Mouse (Mus musculus): ENCODE measurements around the gene Adm. TPM values are rescaled to one million over a fixed set of nuclear protein-coding genes. Genes with fewer than 3 reads are reported as not detected.
A peak's percentile ranks its signal among the peaks of the same experiment; 100 is the strongest.

Gene Adm
- polyA plus RNA-seq, 1 experiment from 2014 or later, result 10.9 TPM

DNA sequence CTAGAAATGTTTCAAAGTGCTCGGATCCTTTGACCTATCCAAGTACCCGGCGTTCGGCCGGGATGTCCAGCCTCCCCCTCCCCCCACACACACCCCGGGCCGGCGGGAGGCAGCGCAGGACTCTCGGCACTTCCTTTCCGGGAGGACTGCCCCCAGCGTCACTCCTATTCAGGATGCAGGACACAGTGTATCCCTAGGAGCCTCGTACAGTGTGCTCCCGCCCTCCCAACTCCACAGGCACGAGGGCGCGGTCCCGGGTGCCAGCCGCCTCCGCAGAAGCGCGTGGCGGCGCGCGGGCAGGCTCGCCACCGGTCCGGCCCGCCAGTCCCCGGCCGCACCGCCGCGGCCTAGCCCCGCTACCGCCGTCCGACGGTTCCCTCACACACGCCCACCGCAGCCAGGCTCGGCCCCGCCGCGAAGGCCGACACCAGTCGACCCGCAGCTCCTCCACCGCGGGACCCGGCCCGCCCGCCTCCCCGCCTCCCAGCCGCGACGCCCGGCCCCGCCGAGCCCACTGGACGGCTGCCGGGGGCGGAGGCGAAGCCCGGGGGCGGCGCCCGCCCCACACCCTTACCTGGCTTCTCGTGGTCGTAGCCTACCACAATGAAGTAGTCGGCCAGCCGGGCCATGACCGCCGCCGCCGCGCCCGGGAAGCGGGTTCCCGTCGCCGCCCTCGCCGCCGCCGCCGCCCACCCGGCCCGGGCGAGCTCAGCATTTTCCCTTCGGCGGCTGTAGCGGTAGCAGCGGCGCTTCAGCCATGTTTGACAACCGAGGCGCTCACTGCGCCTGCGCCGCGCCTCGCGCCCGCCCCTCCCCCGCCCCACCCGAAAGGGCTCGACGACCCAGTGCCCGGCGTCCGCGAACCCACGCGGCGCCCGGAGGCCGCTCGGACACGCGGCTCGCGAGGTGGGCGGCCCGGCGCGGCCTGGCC is 13.1 kb upstream of the Adm start, which contains the start of gene Sbf2:
Gene Sbf2, minus strand, starts transcription at position 790 of the 931 bp plus-strand sequence.
- ATAC-seq (ENCODE audit: insufficient number of reproducible peaks, low FRiP score), result peak; percentile 91
- peak within 1 kb of the TSS; percentile 78 for H3K4me2 ChIP-seq
- peak within 1 kb of the TSS; percentile 94 for H3K4me3 ChIP-seq
- under 1% methylated on average over 112 of the region's 127 CpGs for WGBS
- peak within 1 kb of the TSS; percentile 95 for H3K9ac ChIP-seq
- peak within 1 kb of the TSS; percentile 97 for H3K27ac ChIP-seq (ENCODE audit: poor library complexity, severe bottlenecking)
- peaks cover 35% of the 10 kb centered on the region for H3K4me1 ChIP-seq (replicated peaks)
- H3K9me3 ChIP-seq (replicated peaks), result no peaks in the 10 kb centered on the region
- no peaks in the 10 kb centered on the region for H3K36me3 ChIP-seq
- H3K27me3 ChIP-seq (replicated peaks), result no peaks in the 10 kb centered on the region

DNA sequence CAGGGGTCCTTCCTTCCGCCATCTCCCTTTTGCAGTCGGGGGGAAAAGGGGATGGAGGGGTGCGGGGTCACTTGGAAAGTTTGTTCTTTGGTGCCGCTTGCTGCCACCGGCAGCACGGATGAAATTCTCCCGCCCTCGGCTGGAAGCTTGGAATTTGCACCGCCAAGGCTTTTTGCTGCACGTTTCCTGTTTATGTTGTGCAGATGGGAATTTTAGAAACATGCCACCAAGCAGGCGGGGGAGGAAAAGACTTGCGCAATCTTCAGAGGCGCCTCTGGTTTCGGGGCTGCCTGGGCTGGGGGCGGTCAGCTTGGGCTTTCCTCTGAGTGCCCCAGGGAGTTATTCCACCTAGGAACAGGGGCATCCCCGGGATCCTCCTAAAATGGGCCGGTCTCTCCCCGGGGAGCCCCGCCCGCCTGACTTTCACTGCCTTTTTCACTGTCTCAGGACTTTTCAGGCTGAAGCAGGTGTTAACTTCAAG is 12.3 kb upstream of the Adm start:
- under 1% methylated on average over 20 of the region's 20 CpGs for WGBS
- peak overlapping the region; percentile 95 for H3K9ac ChIP-seq
- peak overlapping the region; percentile 94 for H3K4me3 ChIP-seq
- no peak for ATAC-seq (ENCODE audit: insufficient number of reproducible peaks, low FRiP score)
- H3K4me2 ChIP-seq, result peak overlapping the region; percentile 78
- H3K4me1 ChIP-seq (replicated peaks), result peaks cover 43% of the 10 kb centered on the region
- H3K36me3 ChIP-seq, result no peaks in the 10 kb centered on the region
- peak overlapping the region; percentile 97 for H3K27ac ChIP-seq (ENCODE audit: poor library complexity, severe bottlenecking)
- H3K9me3 ChIP-seq (replicated peaks), result no peaks in the 10 kb centered on the region
- 0 out of 2 replicates have a peak, but pooled peaks cover 3% of the 10 kb centered on the region for H3K27me3 ChIP-seq (replicated peaks)

DNA sequence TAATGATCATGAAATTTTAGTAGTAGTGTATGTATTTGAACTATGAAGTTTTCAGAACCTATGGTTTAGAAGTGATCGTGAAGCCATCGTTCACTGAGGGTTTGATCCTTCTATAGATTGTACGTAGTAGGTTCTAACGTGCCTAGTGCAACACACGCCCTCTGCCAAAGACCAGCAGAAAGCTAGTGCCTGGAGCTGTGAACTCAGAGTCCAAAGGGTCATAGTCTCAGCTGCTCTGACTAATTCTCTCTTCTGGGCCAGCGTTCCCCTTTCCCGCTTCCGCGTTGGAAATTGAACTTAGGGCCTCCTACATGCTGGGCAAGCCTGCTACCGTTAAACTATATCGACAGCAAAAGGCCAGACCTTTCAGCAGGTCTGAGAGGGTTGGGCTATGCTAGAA is 11.7 kb upstream of the Adm start:
- ATAC-seq (ENCODE audit: insufficient number of reproducible peaks, low FRiP score), result no peak
- Histone ChIP-seq H3K36me3 (no peaks in the 10 kb centered on the region), H3K4me3 (peak overlapping the region; percentile 94), H3K9me3 (replicated peaks) (no peaks in the 10 kb centered on the region), H3K27me3 (replicated peaks) (0 out of 2 replicates have a peak, but pooled peaks cover 7% of the 10 kb centered on the region), H3K4me1 (replicated peaks) (peaks cover 47% of the 10 kb centered on the region), H3K9ac (peak overlapping the region; percentile 34; the same call in 1 of the 2 replicates), H3K27ac (ENCODE audit: poor library complexity, severe bottlenecking) (no peak overlapping the region), H3K4me2 (peak overlapping the region; percentile 78)
- 15% methylated on average over 11 of the region's 11 CpGs for WGBS

DNA sequence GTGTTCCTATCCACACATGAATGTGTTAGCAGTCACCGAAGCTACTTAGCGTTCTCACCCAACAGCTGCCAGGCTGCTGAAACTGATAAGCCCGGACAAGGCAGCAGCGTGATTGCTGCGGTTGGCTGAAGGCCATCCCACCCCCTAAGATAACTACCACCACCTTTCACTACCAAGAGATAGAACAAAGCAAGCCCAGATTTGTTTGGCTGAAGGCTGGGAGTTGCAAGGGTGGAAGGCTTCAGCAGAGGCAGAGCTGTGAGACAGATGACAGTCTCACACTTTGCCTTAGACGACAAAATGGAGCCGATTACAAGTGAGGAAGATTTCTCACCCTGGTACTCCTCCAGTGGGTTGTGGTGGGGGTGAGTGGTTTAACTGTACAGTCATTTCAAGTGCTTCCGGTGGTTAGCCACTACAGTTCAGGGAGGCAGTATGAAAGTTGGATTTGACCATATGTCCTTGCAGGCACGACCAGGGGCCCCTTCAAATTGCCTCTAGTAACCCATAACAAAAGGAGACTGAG is 8.3 kb upstream of the Adm start:
- peaks cover 25% of the 10 kb centered on the region for H3K4me1 ChIP-seq (replicated peaks)
- 0 out of 2 replicates have a peak overlapping the region, but pooled peaks have one; percentile 10 for H3K9ac ChIP-seq
- H3K27me3 ChIP-seq (replicated peaks), result peaks cover 25% of the 10 kb centered on the region; the same call in 1 of the 2 replicates
- H3K9me3 ChIP-seq (replicated peaks), result no peaks in the 10 kb centered on the region
- WGBS, result 3% methylated on average over 9 of the region's 9 CpGs
- no peaks in the 10 kb centered on the region for H3K36me3 ChIP-seq
- peak; percentile 27; the same call in 1 of the 2 replicates for ATAC-seq (ENCODE audit: insufficient number of reproducible peaks, low FRiP score)
- H3K4me2 ChIP-seq, result peak overlapping the region; percentile 50
- no peak overlapping the region for H3K4me3 ChIP-seq
- peak overlapping the region; percentile 90 for H3K27ac ChIP-seq (ENCODE audit: poor library complexity, severe bottlenecking)

DNA sequence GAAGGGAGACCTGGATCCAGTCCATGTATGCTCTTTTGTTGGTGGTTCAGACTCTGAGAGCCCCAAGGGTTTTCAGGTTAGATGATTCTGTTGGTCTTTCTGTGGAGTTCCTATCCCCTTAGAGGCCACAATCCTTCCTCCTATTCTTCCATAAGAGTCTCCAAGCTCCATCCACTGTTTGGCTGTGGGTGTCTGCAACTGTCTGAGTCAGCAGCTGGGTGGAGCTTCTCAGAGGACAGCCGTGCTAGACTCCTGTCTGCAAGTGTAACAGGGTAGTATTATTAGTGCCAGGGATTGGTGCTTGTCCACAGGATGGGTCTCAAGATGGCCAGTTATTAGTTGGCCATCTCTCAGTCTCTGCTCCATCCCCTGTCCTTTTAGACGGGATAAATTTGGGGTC is 3.4 kb upstream of the Adm start:
- peaks cover 47% of the 10 kb centered on the region for H3K27me3 ChIP-seq (replicated peaks)
- H3K4me1 ChIP-seq (replicated peaks), result peaks cover 52% of the 10 kb centered on the region
- no peaks in the 10 kb centered on the region for H3K36me3 ChIP-seq
- H3K4me3 ChIP-seq, result no peak overlapping the region
- H3K27ac ChIP-seq (ENCODE audit: poor library complexity, severe bottlenecking), result no peak overlapping the region
- ATAC-seq (ENCODE audit: insufficient number of reproducible peaks, low FRiP score), result no peak
- H3K9ac ChIP-seq, result no peak overlapping the region
- H3K4me2 ChIP-seq, result no peak overlapping the region
- WGBS, result 37% methylated on average over 2 of the region's 2 CpGs
- no peaks in the 10 kb centered on the region for H3K9me3 ChIP-seq (replicated peaks)

DNA sequence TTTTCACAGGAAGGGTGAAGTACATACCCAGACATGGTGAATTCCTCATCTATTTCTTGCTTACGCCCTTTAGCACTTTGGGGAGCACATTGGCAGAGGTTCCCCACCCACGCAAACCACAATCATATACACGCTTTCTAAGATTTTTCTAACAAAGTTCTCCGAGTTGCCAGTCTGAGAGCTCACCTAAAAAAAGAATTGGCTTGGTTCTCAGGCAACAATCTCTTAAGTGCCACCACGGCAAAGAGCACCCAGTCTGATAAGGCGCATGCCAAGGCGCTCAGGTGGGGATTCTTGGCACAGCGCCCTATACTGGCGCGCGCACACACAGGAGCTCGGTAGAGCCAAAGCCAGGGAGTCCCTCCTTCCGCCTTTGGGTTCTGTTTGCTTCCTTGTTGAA is 2.5 kb upstream of the Adm start:
- no peak overlapping the region for H3K9ac ChIP-seq
- 77% methylated on average over 13 of the region's 13 CpGs for whole genome bisulfite sequencing
- no peak overlapping the region for H3K4me3 ChIP-seq
- H3K9me3 ChIP-seq (replicated peaks), result no peaks in the 10 kb centered on the region
- H3K36me3 ChIP-seq, result no peaks in the 10 kb centered on the region
- H3K27me3 ChIP-seq (replicated peaks), result peaks cover 52% of the 10 kb centered on the region
- no peak overlapping the region for H3K4me2 ChIP-seq
- no peak overlapping the region for H3K27ac ChIP-seq (ENCODE audit: poor library complexity, severe bottlenecking)
- no peak for ATAC-seq (ENCODE audit: insufficient number of reproducible peaks, low FRiP score)
- peaks cover 49% of the 10 kb centered on the region for H3K4me1 ChIP-seq (replicated peaks)

DNA sequence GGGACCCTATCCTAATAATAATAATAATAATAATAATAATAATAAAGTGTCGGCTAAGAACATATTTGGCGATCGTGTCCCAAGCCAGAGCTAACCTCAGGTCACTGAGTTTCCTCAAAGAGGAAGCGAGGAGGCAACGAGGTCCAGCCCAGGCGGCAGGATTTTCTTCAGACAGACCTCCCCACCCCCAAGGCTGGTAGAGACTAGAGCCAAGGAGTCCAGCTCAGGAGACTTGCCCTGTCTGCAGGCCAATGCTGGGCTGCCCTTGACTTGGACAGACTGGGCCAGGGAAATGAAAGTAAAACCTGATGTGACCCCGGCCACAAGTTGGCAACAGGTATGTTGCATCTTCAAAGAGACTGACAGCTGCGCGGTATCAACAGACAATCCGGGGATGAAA is 2.0 kb upstream of the Adm start:
- Histone ChIP-seq H3K4me3 (peak overlapping the region; percentile 37; the same call in 1 of the 2 replicates), H3K36me3 (no peaks in the 10 kb centered on the region), H3K4me1 (replicated peaks) (peaks cover 45% of the 10 kb centered on the region), H3K4me2 (peak overlapping the region; percentile 85), H3K27me3 (replicated peaks) (peaks cover 46% of the 10 kb centered on the region), H3K27ac (ENCODE audit: poor library complexity, severe bottlenecking) (no peak overlapping the region), H3K9me3 (replicated peaks) (no peaks in the 10 kb centered on the region), H3K9ac (0 out of 2 replicates have a peak overlapping the region, but pooled peaks have one; percentile 54)
- ATAC-seq (ENCODE audit: insufficient number of reproducible peaks, low FRiP score), result no peak
- 66% methylated on average over 10 of the region's 10 CpGs for WGBS

DNA sequence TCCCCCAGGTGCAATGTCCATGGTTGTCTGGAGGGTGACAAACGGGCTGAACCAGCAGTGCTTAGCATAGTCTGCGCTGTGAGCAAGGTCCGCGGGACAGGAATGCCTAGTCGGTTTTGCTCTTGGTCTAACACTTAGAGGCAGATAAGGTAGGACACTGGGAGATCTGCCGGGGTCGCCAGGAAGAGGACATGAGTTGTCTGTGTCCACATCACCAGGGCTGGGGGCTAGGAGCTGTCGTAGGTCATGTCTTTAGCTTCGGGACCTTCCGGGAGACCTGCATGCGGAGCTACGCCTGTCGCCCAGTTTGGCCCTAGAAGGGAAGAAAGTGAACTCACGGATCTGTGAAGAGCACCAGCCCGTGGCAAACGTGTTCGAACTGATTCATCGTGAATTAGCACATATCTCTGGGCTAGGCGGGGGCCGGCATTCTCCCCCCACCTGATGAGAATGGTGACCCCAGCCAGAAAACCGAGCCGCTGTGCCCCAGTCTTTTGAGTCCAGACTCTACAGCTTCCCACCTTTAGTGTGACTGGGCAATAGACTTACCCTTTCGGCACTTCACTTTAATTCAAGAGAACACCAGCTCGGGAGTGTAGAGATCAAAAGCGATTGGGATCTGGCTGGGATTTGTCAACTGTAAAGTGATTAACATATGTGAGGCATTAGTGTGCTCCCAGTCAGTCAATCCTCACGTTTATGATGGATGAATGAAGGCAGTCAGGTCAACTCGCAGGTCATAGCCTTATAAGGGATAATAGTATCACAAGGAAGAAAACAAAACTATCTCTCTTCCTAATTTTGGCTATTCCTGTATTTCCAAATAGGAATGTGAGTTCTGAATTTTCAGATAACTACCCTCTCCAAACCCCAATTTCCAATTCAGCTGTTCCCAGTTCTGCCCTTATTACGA is 1.0 kb upstream of the Adm start:
- Histone ChIP-seq H3K9ac (peak overlapping the region; percentile 72), H3K4me2 (peak overlapping the region; percentile 85)

DNA sequence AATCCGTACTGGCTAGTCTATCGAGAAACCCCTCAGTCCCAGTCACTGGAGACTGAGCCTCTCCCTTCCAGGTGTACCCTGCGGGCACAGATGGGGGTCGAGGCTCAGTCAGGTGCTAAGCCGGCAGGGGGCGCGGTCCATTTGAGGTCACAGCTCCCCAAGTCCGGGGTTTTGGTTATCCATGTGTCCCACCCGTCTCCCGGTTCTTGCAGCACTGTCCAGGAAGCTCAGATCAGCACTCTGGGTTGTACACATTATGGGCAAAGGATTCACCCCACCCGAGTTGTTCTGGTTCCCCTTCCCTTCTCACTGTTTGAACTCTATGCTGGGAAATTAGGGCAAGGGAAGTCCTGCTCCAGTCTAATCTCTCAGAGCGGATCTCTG is 370 bp upstream of the Adm start:
- Histone ChIP-seq H3K4me1 (replicated peaks) (peaks cover 43% of the 10 kb centered on the region), H3K9me3 (replicated peaks) (no peaks in the 10 kb centered on the region), H3K9ac (peak overlapping the region; percentile 72), H3K4me3 (peak overlapping the region; percentile 53), H3K36me3 (no peaks in the 10 kb centered on the region), H3K4me2 (peak overlapping the region; percentile 85), H3K27ac (ENCODE audit: poor library complexity, severe bottlenecking) (no peak overlapping the region), H3K27me3 (replicated peaks) (peaks cover 38% of the 10 kb centered on the region)
- WGBS, result 2% methylated on average over 12 of the region's 12 CpGs
- no peak for ATAC-seq (ENCODE audit: insufficient number of reproducible peaks, low FRiP score)

More for the DNA sequence above, 1.0 kb upstream of the Adm start:
- H3K27ac ChIP-seq (ENCODE audit: poor library complexity, severe bottlenecking), result no peak overlapping the region
- H3K27me3 ChIP-seq (replicated peaks), result peaks cover 42% of the 10 kb centered on the region
- WGBS, result 4% methylated on average over 28 of the region's 28 CpGs
- no peak for ATAC-seq (ENCODE audit: insufficient number of reproducible peaks, low FRiP score)
- H3K36me3 ChIP-seq, result no peaks in the 10 kb centered on the region
- no peaks in the 10 kb centered on the region for H3K9me3 ChIP-seq (replicated peaks)
- peak overlapping the region; percentile 53 for H3K4me3 ChIP-seq
- peaks cover 43% of the 10 kb centered on the region for H3K4me1 ChIP-seq (replicated peaks)

DNA sequence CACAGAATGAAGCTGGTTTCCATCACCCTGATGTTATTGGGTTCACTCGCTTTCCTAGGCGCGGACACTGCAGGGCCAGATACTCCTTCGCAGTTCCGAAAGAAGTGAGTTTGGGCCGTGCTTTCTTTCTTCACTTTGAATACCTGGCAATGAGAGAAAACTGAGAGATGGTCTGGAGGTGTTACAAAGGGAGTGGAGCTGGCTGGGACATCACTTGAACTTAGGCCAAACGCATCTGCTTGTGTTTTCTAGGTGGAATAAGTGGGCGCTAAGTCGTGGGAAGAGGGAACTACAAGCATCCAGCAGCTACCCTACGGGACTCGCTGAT is 776 bp downstream of the Adm start:
- no peak for ATAC-seq (ENCODE audit: insufficient number of reproducible peaks, low FRiP score)
- Histone ChIP-seq H3K4me3 (peak overlapping the region; percentile 53), H3K9me3 (replicated peaks) (no peaks in the 10 kb centered on the region), H3K27me3 (replicated peaks) (peaks cover 33% of the 10 kb centered on the region), H3K36me3 (no peaks in the 10 kb centered on the region), H3K27ac (ENCODE audit: poor library complexity, severe bottlenecking) (no peak overlapping the region), H3K4me2 (peak overlapping the region; percentile 85), H3K4me1 (replicated peaks) (peaks cover 43% of the 10 kb centered on the region), H3K9ac (peak overlapping the region; percentile 72)
- WGBS, result under 1% methylated on average over 11 of the region's 11 CpGs
